Mouse (Mus musculus) embryonic fibroblast, embryonic 13.5 days (primary cell): Measurements from ENCODE around the gene Cryga.

Experiments used
- CTCF ChIP-seq: IDR thresholded peaks from 2 replicates; pipeline ENCODE4 v1.5.1; 2011; ENCODE audit warnings: mild to moderate bottlenecking, control low read depth, low read length, moderate library complexity, borderline replicate concordance; ENCODE audit not compliant: insufficient read depth
- POLR2A ChIP-seq: IDR thresholded peaks from 2 replicates; pipeline ENCODE4 v1.6.1; 2011; ENCODE audit warnings: low read depth, mild to moderate bottlenecking, control low read depth, low read length, moderate library complexity

GRCm38 (mm10) chr1:65107654-65108279, 4.6 kb upstream of the Cryga start:
- TF ChIP-seq CTCF (no peak), POLR2A (no peak)
